Mouse (Mus musculus): Measurements from ENCODE around the gene St3gal3.

The St3gal3 gene

GRCm38 (mm10) chr4:118016323-118016911 is 118.3 kb downstream of the St3gal3 start:
- no peak for DNase-seq

GRCm38 (mm10) chr4:118015636-118016035 is 119.1 kb downstream of the St3gal3 start:
- DNase-seq = no peak

GRCm38 (mm10) chr4:118015126-118015525 is 119.6 kb downstream of the St3gal3 start:
- no peak for DNase-seq

GRCm38 (mm10) chr4:118010661-118011173 is 124.0 kb downstream of the St3gal3 start:
- DNase-seq = no peak

- no peak for DNase-seq
Measured at GRCm38 (mm10) chr4:118008433-118009033, 126.2 kb downstream of the St3gal3 start.

GRCm38 (mm10) chr4:118001355-118001754 is 133.4 kb downstream of the St3gal3 start:
- no peak for DNase-seq

GRCm38 (mm10) chr4:118000605-118001208 is 134.0 kb downstream of the St3gal3 start:
- no peak for DNase-seq

GRCm38 (mm10) chr4:117999951-118000350 is 134.8 kb downstream of the St3gal3 start:
- DNase-seq = no peak

- peak; percentile 19 for DNase-seq
Measured at GRCm38 (mm10) chr4:117997381-117998269, 137.1 kb downstream of the St3gal3 start.

- no peak for DNase-seq
Measured at GRCm38 (mm10) chr4:117996701-117997100, 138.0 kb downstream of the St3gal3 start.

GRCm38 (mm10) chr4:117995461-117995860 is 139.3 kb downstream of the St3gal3 start:
- no peak for DNase-seq

GRCm38 (mm10) chr4:117993421-117993820 is 141.3 kb downstream of the St3gal3 start:
- no peak for DNase-seq

GRCm38 (mm10) chr4:117992872-117993271 is 141.8 kb downstream of the St3gal3 start:
- no peak for DNase-seq

GRCm38 (mm10) chr4:117992036-117992435 is 142.7 kb downstream of the St3gal3 start:
- no peak for DNase-seq

GRCm38 (mm10) chr4:117991055-117991627 is 143.6 kb downstream of the St3gal3 start:
- DNase-seq = no peak

- no peak for DNase-seq
Measured at GRCm38 (mm10) chr4:117990571-117990970, 144.1 kb downstream of the St3gal3 start.

GRCm38 (mm10) chr4:117989801-117990200 is 144.9 kb downstream of the St3gal3 start:
- DNase-seq = no peak

- no peak for DNase-seq
Measured at GRCm38 (mm10) chr4:117986766-117987165, 147.9 kb downstream of the St3gal3 start.

GRCm38 (mm10) chr4:117984993-117985587 is 149.6 kb downstream of the St3gal3 start:
- no peak for DNase-seq

- DNase-seq = no peak
Measured at GRCm38 (mm10) chr4:117984206-117984605, 150.5 kb downstream of the St3gal3 start.

- no peak for DNase-seq
Measured at GRCm38 (mm10) chr4:117982706-117983105, 152.0 kb downstream of the St3gal3 start.

GRCm38 (mm10) chr4:117981518-117981917 is 153.2 kb downstream of the St3gal3 start:
- DNase-seq = no peak

Data from thymus, postnatal 4 days (tissue).